Mouse (Mus musculus): Measurements from ENCODE around the gene Ndufa3. TPM values are rescaled to one million over a fixed set of nuclear protein-coding genes. Genes with fewer than 3 reads are reported as not detected.

The Ndufa3 gene
- polyA plus RNA-seq, 1 experiment from 2014 or later, result 576 TPM

GRCm38 (mm10) chr7:3645488-3646025 lies 28.4 kb downstream of the Ndufa3 start:
- Histone ChIP-seq H3K27ac (ENCODE audit: low read depth, low read length) (peak overlapping the region; percentile 98), H3K9ac (ENCODE audit: low read length) (peak overlapping the region; percentile 98), H3K9me3 (replicated peaks; ENCODE audit: control insufficient read depth, low read length) (no peaks in the 10 kb centered on the region), H3K4me2 (ENCODE audit: low read length) (peak overlapping the region; percentile 89), H3K36me3 (ENCODE audit: control insufficient read depth, insufficient read depth, low read length) (peaks cover 28% of the 10 kb centered on the region), H3K4me3 (ENCODE audit: low read depth, low read length) (peak overlapping the region; percentile 100), H3K27me3 (replicated peaks; ENCODE audit: control insufficient read depth, insufficient read depth, low read length) (no peaks in the 10 kb centered on the region), H3K4me1 (ENCODE audit: control insufficient read depth, insufficient read depth, low read length) (peaks cover 28% of the 10 kb centered on the region)
- ATAC-seq (peak; percentile 13; the same call in 1 of the 2 replicates), DNase-seq (ENCODE audit: low spot score) (peak; percentile 15)
- WGBS, result 0% methylated on average over 46 of the region's 58 CpGs

GRCm38 (mm10) chr7:3646188-3646587 lies 29.0 kb downstream of the Ndufa3 start:
- DNase-seq (ENCODE audit: low spot score) (no peak), ATAC-seq (no peak)
- Histone ChIP-seq H3K36me3 (ENCODE audit: control insufficient read depth, insufficient read depth, low read length) (peaks cover 28% of the 10 kb centered on the region), H3K4me2 (ENCODE audit: low read length) (peak overlapping the region; percentile 89), H3K9ac (ENCODE audit: low read length) (peak overlapping the region; percentile 98), H3K27ac (ENCODE audit: low read depth, low read length) (peak overlapping the region; percentile 98; the same call in 1 of the 2 replicates), H3K4me3 (ENCODE audit: low read depth, low read length) (peak overlapping the region; percentile 100), H3K9me3 (replicated peaks; ENCODE audit: control insufficient read depth, low read length) (no peaks in the 10 kb centered on the region), H3K27me3 (replicated peaks; ENCODE audit: control insufficient read depth, insufficient read depth, low read length) (no peaks in the 10 kb centered on the region), H3K4me1 (ENCODE audit: control insufficient read depth, insufficient read depth, low read length) (peaks cover 28% of the 10 kb centered on the region)
- 24% methylated on average over 9 of the region's 9 CpGs for WGBS

- ATAC-seq, result no peak
- WGBS, result 65% methylated on average over 4 of the region's 4 CpGs
Measured at GRCm38 (mm10) chr7:3646641-3647040, 29.5 kb downstream of the Ndufa3 start.

GRCm38 (mm10) chr7:3656966-3657365 lies 39.8 kb downstream of the Ndufa3 start:
- H3K9me3 ChIP-seq (replicated peaks; ENCODE audit: control insufficient read depth, low read length), result no peaks in the 10 kb centered on the region
- no peak overlapping the region for H3K4me3 ChIP-seq (ENCODE audit: low read depth, low read length)
- no peak for DNase-seq (ENCODE audit: low spot score)
- no peak overlapping the region for H3K4me2 ChIP-seq (ENCODE audit: low read length)
- no peaks in the 10 kb centered on the region for H3K4me1 ChIP-seq (ENCODE audit: control insufficient read depth, insufficient read depth, low read length)
- no peak overlapping the region for H3K27ac ChIP-seq (ENCODE audit: low read depth, low read length)
- no peaks in the 10 kb centered on the region for H3K27me3 ChIP-seq (replicated peaks; ENCODE audit: control insufficient read depth, insufficient read depth, low read length)
- no peak for ATAC-seq
- H3K36me3 ChIP-seq (ENCODE audit: control insufficient read depth, insufficient read depth, low read length), result peaks cover 100% of the 10 kb centered on the region
- no peak overlapping the region for H3K9ac ChIP-seq (ENCODE audit: low read length)
- 91% methylated on average over 4 of the region's 4 CpGs for WGBS

More at GRCm38 (mm10) chr7:3646641-3647040, 29.5 kb downstream of the Ndufa3 start:
- no peaks in the 10 kb centered on the region for H3K27me3 ChIP-seq (replicated peaks; ENCODE audit: control insufficient read depth, insufficient read depth, low read length)
- H3K27ac ChIP-seq (ENCODE audit: low read depth, low read length), result no peak overlapping the region
- peak overlapping the region; percentile 98 for H3K9ac ChIP-seq (ENCODE audit: low read length)
- DNase-seq (ENCODE audit: low spot score), result no peak
- H3K9me3 ChIP-seq (replicated peaks; ENCODE audit: control insufficient read depth, low read length), result no peaks in the 10 kb centered on the region
- peak overlapping the region; percentile 89 for H3K4me2 ChIP-seq (ENCODE audit: low read length)
- H3K4me3 ChIP-seq (ENCODE audit: low read depth, low read length), result peak overlapping the region; percentile 100
- peaks cover 28% of the 10 kb centered on the region for H3K36me3 ChIP-seq (ENCODE audit: control insufficient read depth, insufficient read depth, low read length)
- peaks cover 28% of the 10 kb centered on the region for H3K4me1 ChIP-seq (ENCODE audit: control insufficient read depth, insufficient read depth, low read length)

- H3K4me2 ChIP-seq (ENCODE audit: low read length), result no peak overlapping the region
- peaks cover 100% of the 10 kb centered on the region for H3K36me3 ChIP-seq (ENCODE audit: control insufficient read depth, insufficient read depth, low read length)
- WGBS, result 94% methylated on average over 14 of the region's 14 CpGs
- peaks cover 1% of the 10 kb centered on the region; the same call in 1 of the 2 replicates for H3K4me1 ChIP-seq (ENCODE audit: control insufficient read depth, insufficient read depth, low read length)
- no peak for DNase-seq (ENCODE audit: low spot score)
- no peaks in the 10 kb centered on the region for H3K27me3 ChIP-seq (replicated peaks; ENCODE audit: control insufficient read depth, insufficient read depth, low read length)
- no peak for ATAC-seq
- no peaks in the 10 kb centered on the region for H3K9me3 ChIP-seq (replicated peaks; ENCODE audit: control insufficient read depth, low read length)
- no peak overlapping the region for H3K9ac ChIP-seq (ENCODE audit: low read length)
- no peak overlapping the region for H3K4me3 ChIP-seq (ENCODE audit: low read depth, low read length)
- H3K27ac ChIP-seq (ENCODE audit: low read depth, low read length), result no peak overlapping the region
Measured at GRCm38 (mm10) chr7:3658578-3658977, 41.4 kb downstream of the Ndufa3 start.

- H3K4me2 ChIP-seq (ENCODE audit: low read length), result peak overlapping the region; percentile 84
- ATAC-seq (peak; percentile 37), DNase-seq (ENCODE audit: low spot score) (peak; percentile 11)
- peaks cover 10% of the 10 kb centered on the region for H3K4me1 ChIP-seq (ENCODE audit: control insufficient read depth, insufficient read depth, low read length)
- peak overlapping the region; percentile 76 for H3K9ac ChIP-seq (ENCODE audit: low read length)
- H3K9me3 ChIP-seq (replicated peaks; ENCODE audit: control insufficient read depth, low read length), result no peaks in the 10 kb centered on the region
- H3K27me3 ChIP-seq (replicated peaks; ENCODE audit: control insufficient read depth, insufficient read depth, low read length), result no peaks in the 10 kb centered on the region
- H3K36me3 ChIP-seq (ENCODE audit: control insufficient read depth, insufficient read depth, low read length), result peaks cover 39% of the 10 kb centered on the region
- WGBS, result 31% methylated on average over 15 of the region's 15 CpGs
- peak overlapping the region; percentile 80 for H3K27ac ChIP-seq (ENCODE audit: low read depth, low read length)
- H3K4me3 ChIP-seq (ENCODE audit: low read depth, low read length), result peak overlapping the region; percentile 69
Measured at GRCm38 (mm10) chr7:3664524-3665214, 47.5 kb downstream of the Ndufa3 start.

GRCm38 (mm10) chr7:3665215-3666114 lies 48.3 kb downstream of the Ndufa3 start, which contains the start of gene Leng1:
Gene Leng1 (minus strand): TSS chr7:3665840.
- peaks cover 31% of the 10 kb centered on the region for H3K36me3 ChIP-seq (ENCODE audit: control insufficient read depth, insufficient read depth, low read length)
- ATAC-seq, result peak; percentile 99
- DNase-seq (ENCODE audit: low spot score), result peak; percentile 99
- peak within 1 kb of the TSS; percentile 80 for H3K27ac ChIP-seq (ENCODE audit: low read depth, low read length)
- H3K9me3 ChIP-seq (replicated peaks; ENCODE audit: control insufficient read depth, low read length), result no peaks in the 10 kb centered on the region
- H3K9ac ChIP-seq (ENCODE audit: low read length), result peak within 1 kb of the TSS; percentile 76
- peak within 1 kb of the TSS; percentile 69 for H3K4me3 ChIP-seq (ENCODE audit: low read depth, low read length)
- no peaks in the 10 kb centered on the region for H3K27me3 ChIP-seq (replicated peaks; ENCODE audit: control insufficient read depth, insufficient read depth, low read length)
- WGBS, result 4% methylated on average over 45 of the region's 45 CpGs
- H3K4me2 ChIP-seq (ENCODE audit: low read length), result peak within 1 kb of the TSS; percentile 84
- peaks cover 10% of the 10 kb centered on the region for H3K4me1 ChIP-seq (ENCODE audit: control insufficient read depth, insufficient read depth, low read length)

- H3K4me3 ChIP-seq (ENCODE audit: low read depth, low read length), result no peak overlapping the region
Measured at GRCm38 (mm10) chr7:3666921-3667391, 49.8 kb downstream of the Ndufa3 start.

More at GRCm38 (mm10) chr7:3666921-3667391, 49.8 kb downstream of the Ndufa3 start:
- Histone ChIP-seq H3K9ac (ENCODE audit: low read length) (no peak overlapping the region), H3K9me3 (replicated peaks; ENCODE audit: control insufficient read depth, low read length) (no peaks in the 10 kb centered on the region), H3K36me3 (ENCODE audit: control insufficient read depth, insufficient read depth, low read length) (peaks cover 16% of the 10 kb centered on the region), H3K4me1 (ENCODE audit: control insufficient read depth, insufficient read depth, low read length) (peaks cover 10% of the 10 kb centered on the region), H3K4me2 (ENCODE audit: low read length) (no peak overlapping the region), H3K27ac (ENCODE audit: low read depth, low read length) (no peak overlapping the region), H3K27me3 (replicated peaks; ENCODE audit: control insufficient read depth, insufficient read depth, low read length) (no peaks in the 10 kb centered on the region)
- ATAC-seq (no peak), DNase-seq (ENCODE audit: low spot score) (no peak)
- 19% methylated on average over 14 of the region's 14 CpGs for WGBS

Measured in forebrain, embryonic 14.5 days (tissue).